Comparison of ENCODE assay signal across 19 mouse cellular contexts in the genomic region with DNA sequence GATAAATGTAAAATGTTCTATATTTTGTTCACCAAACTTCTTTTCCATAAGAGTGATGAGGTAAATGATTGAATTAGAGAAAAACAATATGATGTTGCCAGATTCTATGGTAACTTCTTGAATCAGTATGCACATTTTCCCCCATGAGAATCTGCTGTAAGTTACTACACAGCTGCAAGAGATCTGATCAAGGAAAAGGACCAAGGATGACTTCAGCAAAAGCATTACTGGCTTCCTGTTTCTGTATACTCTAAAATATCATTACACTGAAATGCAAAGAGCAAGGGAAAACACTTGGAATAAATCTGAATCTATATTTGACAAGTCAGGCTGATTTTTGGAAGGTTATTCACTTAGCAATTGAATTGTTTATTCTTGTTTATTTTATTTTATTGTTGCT. TPM values are rescaled to one million over a fixed set of nuclear protein-coding genes. Genes with fewer than 3 reads are reported as not detected.
"Had no signal": no experiment of that assay in that cellular context is flagged by ENCODE, and none has a peak within 500 bp of the region (broad histone marks: within the 10 kb centered on the region; RNA-seq: fewer than 3 reads in every experiment).

No protein-coding gene starts in this region.

- H3K4me1 ChIP-seq: liver, embryonic 13.5 days; midbrain, embryonic 13.5 days; neural tube, embryonic 15.5 days had no signal

- H3K36me3 ChIP-seq: liver, embryonic 13.5 days; midbrain, embryonic 13.5 days; neural tube, embryonic 15.5 days had no signal

- DNase-seq: kidney, postnatal 10 days; kidney, postnatal 4 days; liver; liver, embryonic 13.5 days; liver, postnatal 0 days; lung, postnatal 10 days; lung, postnatal 4 days; right cerebral cortex, adult 18-20 months; right cerebral cortex, postnatal 25 days; thymus, postnatal 14 days had no signal

- H3K4me3 ChIP-seq: layer of hippocampus, adult 2 months; liver, embryonic 13.5 days; midbrain, embryonic 13.5 days; neural tube, embryonic 15.5 days had no signal

- H3K27me3 ChIP-seq: liver, embryonic 13.5 days; midbrain, embryonic 13.5 days; neural tube, embryonic 15.5 days had no signal

- H3K4me2 ChIP-seq: liver, embryonic 13.5 days; midbrain, embryonic 13.5 days; neural tube, embryonic 15.5 days had no signal

- H3K9ac ChIP-seq: liver, embryonic 13.5 days; liver, postnatal 0 days; midbrain, embryonic 13.5 days; neural tube, embryonic 15.5 days had no signal

- H3K9me3 ChIP-seq: liver, embryonic 13.5 days; midbrain, embryonic 13.5 days; neural tube, embryonic 15.5 days had no signal

- ATAC-seq: intestine, postnatal 0 days; liver, postnatal 0 days; midbrain, embryonic 13.5 days had no signal

- H3K27ac ChIP-seq: layer of hippocampus, adult 2 months; liver, embryonic 13.5 days; midbrain, embryonic 13.5 days; neural tube, embryonic 15.5 days had no signal

RNA-seq across cellular contexts. Expression of a gene that starts 49.1 kb away (rescaled TPM):
- total RNA-seq: layer of hippocampus, adult 2 months; layer of hippocampus, postnatal 14 days; left cerebral cortex, adult 18-20 months; left cerebral cortex, postnatal 10 days had no signal
- polyA plus RNA-seq: intestine, postnatal 0 days; limb, embryonic 11.5 days; midbrain, embryonic 13.5 days; midbrain, postnatal 0 days had no signal
